Mouse (Mus musculus) megakaryocyte, embryonic 14.5 days (primary cell): ENCODE measurements around the gene Reg3d. TPM values are rescaled to one million over a fixed set of nuclear protein-coding genes. Genes with fewer than 3 reads are reported as not detected.
"Not testable (repeated sequence)": the region's sequence is repeated elsewhere in the genome, so short reads cannot be mapped to it uniquely, and the experiment has no call there.

Experiments
- H3K27me3 ChIP-seq: replicated peaks from 2 replicates; pipeline ENCODE3; 2012; ENCODE audit warnings: inconsistent platforms
- H3K36me3 ChIP-seq: replicated peaks from 2 replicates; pipeline ENCODE3; 2012; ENCODE audit warnings: low read length, inconsistent platforms, mixed read lengths
- H3K4me1 ChIP-seq: 2 replicates; pipeline ENCODE4 v1.6.1; 2012; ENCODE audit warnings: inconsistent platforms
- H3K4me3 ChIP-seq: replicated peaks from 2 replicates; pipeline ENCODE3; 2012; ENCODE audit warnings: moderate library complexity, mild to moderate bottlenecking, inconsistent platforms
- H3K9me3 ChIP-seq: 2 replicates; pipeline ENCODE4 v1.6.1; 2012; ENCODE audit warnings: inconsistent platforms
- FLI1 ChIP-seq: IDR thresholded peaks from 2 replicates; pipeline ENCODE4 v1.6.1; 2012; ENCODE audit warnings: low read length, inconsistent platforms, mixed read lengths
- GATA1 ChIP-seq: IDR thresholded peaks from 3 replicates; pipeline ENCODE4 v1.6.1; 2012; ENCODE audit warnings: mixed read lengths, low read length, inconsistent platforms, borderline replicate concordance
- polyA plus RNA-seq: library from polyadenylated mRNA; stranded (reverse); fragments of >175 nt; gene quantifications from 2 replicates; pipeline ENCODE4 v1.2.3, GENCODE M21; 2012; ENCODE audit warnings: low replicate concordance; ENCODE audit not compliant: insufficient read depth

The Reg3d gene
- not detected in 2 replicates for polyA plus RNA-seq

DNA sequence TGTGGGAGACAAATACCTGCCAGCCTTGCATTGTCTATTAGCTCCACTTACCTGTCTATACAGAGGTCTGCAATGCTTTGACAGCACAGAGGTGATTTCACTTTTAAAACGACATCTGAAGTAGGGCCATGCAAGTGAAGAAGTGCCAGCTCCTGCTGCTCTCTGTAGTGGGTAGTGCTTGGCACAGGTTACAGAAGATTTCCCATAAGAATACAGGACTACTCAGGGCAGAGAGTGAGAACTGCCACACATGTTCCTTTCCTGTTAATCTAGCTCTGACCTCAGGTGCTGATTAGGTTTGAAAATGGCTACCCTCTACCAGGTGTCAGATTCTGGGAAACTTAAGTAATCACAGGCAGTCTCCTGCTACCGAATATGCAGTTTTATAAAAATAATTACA is at the start of gene Reg3d:
TSS of gene Reg3d (minus strand) at position 101 of the 400 bp plus-strand sequence.
- H3K27me3 ChIP-seq: no peaks in the 10 kb centered on the region
- no peak for TF ChIP-seq GATA1
- TF ChIP-seq FLI1: no peak
- no peaks in the 10 kb centered on the region for H3K36me3 ChIP-seq
- H3K9me3 ChIP-seq: no peaks in the 10 kb centered on the region
- no peaks in the 10 kb centered on the region for H3K4me1 ChIP-seq
- H3K4me3 ChIP-seq: no peak within 1 kb of the TSS

DNA sequence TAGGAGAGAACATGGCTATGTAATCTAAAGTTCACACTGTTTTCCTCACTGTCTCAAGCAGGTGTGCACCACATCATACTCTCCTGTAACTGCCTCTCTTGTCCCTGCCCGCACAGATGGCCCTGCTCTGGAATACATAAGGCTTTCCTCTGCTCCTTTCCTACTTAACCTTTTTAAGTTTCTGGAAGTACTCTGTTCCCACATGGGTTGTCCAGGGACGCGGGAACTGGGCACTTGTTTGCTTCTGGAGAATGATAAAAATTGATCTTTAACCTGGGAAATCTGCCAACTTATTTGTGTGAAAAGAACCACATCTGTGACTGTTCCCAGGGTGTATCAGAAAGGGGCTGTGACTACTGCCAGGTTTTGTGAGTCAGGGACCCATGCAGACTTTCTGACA is 46.8 kb upstream of the Reg3d start:
- H3K4me1 ChIP-seq: no peaks in the 10 kb centered on the region
- no peak overlapping the region for H3K4me3 ChIP-seq
- H3K27me3 ChIP-seq: no peaks in the 10 kb centered on the region
- TF ChIP-seq GATA1: no peak
- no peak for TF ChIP-seq FLI1
- 0 out of 2 replicates have a peak, but pooled peaks cover 2% of the 10 kb centered on the region for H3K9me3 ChIP-seq
- H3K36me3 ChIP-seq: no peaks in the 10 kb centered on the region

DNA sequence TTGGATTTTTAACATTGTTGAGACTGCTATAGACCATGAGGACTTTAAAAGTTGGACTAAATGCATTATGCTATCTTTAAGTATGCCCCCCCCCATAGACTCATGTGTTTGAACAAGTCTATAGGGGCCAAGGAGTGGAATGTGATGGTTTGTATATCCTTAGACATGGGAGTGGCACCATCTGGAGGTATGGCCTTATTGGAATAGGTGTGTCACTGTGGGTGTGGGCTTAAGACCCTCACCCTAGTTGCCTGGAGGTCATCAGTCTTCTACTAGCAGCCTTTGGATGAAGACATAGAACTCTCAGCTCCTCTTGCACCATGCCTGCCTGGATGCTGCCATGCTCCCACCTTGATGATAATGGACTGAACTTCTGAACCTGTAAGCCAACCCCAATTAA is 43.7 kb upstream of the Reg3d start, which contains the start of gene Reg1:
TSS of gene Reg1 (plus strand) at position 301 of the 400 bp plus-strand sequence.
- H3K9me3 ChIP-seq, H3K4me3 ChIP-seq, H3K36me3 ChIP-seq, H3K4me1 ChIP-seq, H3K27me3 ChIP-seq: not testable (repeated sequence)

- H3K9me3 ChIP-seq, H3K36me3 ChIP-seq, H3K27me3 ChIP-seq, H3K4me3 ChIP-seq, H3K4me1 ChIP-seq: not testable (repeated sequence)
These were observed 16.7 kb upstream of the Reg3d start, which contains the start of gene Reg2 for GRCm38 (mm10) chr6:78395323-78395722. TSS of gene Reg2 (plus strand) at chr6:78395623.

- Histone ChIP-seq H3K27me3 (no peaks in the 10 kb centered on the region), H3K4me3 (no peak overlapping the region), H3K9me3 (no peaks in the 10 kb centered on the region), H3K36me3 (no peaks in the 10 kb centered on the region), H3K4me1 (no peaks in the 10 kb centered on the region)
- TF ChIP-seq GATA1 (no peak), FLI1 (no peak)
These were observed 6.9 kb upstream of the Reg3d start for GRCm38 (mm10) chr6:78385609-78386008.

DNA sequence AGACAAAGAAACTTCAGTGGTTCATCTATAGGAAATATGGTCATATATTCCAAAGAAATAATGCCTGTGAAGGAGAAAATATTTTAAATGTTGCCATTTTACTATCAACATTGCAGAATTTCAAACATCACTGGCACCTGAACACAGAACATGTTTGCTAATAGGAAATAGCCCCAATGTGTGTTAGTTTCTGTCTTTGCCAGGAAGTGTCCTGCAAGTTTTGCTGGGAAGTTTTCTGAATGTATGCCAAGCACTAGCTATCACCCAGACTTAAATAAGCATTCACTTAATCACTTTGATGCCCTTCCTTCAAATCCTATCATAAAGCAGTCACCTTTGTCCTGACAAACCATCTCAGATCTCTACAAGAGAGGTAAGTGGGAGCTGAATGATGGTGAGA is 1.7 kb upstream of the Reg3d start, which contains the start of gene Reg3a:
TSS of gene Reg3a (plus strand) at position 301 of the 400 bp plus-strand sequence.
- Histone ChIP-seq H3K27me3 (no peaks in the 10 kb centered on the region), H3K36me3 (no peaks in the 10 kb centered on the region), H3K9me3 (no peaks in the 10 kb centered on the region), H3K4me1 (no peaks in the 10 kb centered on the region), H3K4me3 (no peak within 1 kb of the TSS)
- no peak for TF ChIP-seq FLI1
- TF ChIP-seq GATA1: no peak

DNA sequence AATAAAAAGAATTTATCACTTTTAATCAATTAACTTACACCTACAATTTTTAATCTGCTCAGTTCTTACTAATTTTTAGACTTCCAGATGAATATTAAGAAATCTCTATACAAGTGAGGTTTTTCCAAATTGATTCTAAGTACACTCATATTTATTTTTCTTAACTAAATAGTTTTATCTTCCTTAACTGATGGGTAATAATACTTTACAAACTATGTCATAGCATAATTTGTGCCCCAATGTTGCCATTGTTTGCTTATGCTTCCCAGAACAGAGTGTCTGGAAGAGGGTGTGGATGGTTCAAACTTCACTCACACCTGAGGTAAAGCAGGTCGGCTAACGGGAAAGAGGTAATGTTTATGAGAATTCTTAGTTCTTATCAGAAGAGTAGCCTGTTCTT is 8.3 kb downstream of the Reg3d start, which contains the start of gene Reg3b:
TSS of gene Reg3b (plus strand) at position 301 of the 400 bp plus-strand sequence.
- no peaks in the 10 kb centered on the region for H3K9me3 ChIP-seq
- TF ChIP-seq GATA1 (no peak), FLI1 (no peak)
- H3K36me3 ChIP-seq: no peaks in the 10 kb centered on the region
- H3K4me3 ChIP-seq: no peak within 1 kb of the TSS
- no peaks in the 10 kb centered on the region for H3K4me1 ChIP-seq
- H3K27me3 ChIP-seq: no peaks in the 10 kb centered on the region

- no peaks in the 10 kb centered on the region for H3K9me3 ChIP-seq
- H3K36me3 ChIP-seq: no peaks in the 10 kb centered on the region
- no peaks in the 10 kb centered on the region for H3K27me3 ChIP-seq
- H3K4me3 ChIP-seq: no peak overlapping the region
- H3K4me1 ChIP-seq: no peaks in the 10 kb centered on the region
- no peak for TF ChIP-seq GATA1
- TF ChIP-seq FLI1: no peak
These were observed 16.6 kb downstream of the Reg3d start for GRCm38 (mm10) chr6:78361971-78362563.

DNA sequence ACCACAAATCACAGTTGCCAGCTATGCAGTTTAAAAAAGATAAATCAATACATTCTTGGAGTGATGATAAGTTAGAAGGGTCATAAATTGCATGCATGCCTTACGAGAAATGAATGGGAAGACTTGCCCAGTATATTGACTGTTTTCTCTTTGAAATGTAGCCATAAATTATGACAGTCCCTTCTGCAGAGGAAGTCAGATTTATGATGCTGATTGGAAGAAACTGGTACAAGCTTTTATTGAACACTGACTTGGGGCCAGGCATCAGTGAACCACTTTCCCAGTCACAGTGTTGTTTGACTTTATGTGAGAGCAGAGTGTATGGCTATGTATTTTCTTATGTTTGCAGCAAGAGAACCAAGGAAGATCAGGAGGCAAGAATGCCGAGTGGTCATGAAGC is 37.0 kb downstream of the Reg3d start:
- H3K27me3 ChIP-seq: no peaks in the 10 kb centered on the region
- TF ChIP-seq FLI1 (no peak), GATA1 (no peak)
- no peak overlapping the region for H3K4me3 ChIP-seq
- H3K9me3 ChIP-seq: no peaks in the 10 kb centered on the region
- no peaks in the 10 kb centered on the region for H3K4me1 ChIP-seq
- no peaks in the 10 kb centered on the region for H3K36me3 ChIP-seq

DNA sequence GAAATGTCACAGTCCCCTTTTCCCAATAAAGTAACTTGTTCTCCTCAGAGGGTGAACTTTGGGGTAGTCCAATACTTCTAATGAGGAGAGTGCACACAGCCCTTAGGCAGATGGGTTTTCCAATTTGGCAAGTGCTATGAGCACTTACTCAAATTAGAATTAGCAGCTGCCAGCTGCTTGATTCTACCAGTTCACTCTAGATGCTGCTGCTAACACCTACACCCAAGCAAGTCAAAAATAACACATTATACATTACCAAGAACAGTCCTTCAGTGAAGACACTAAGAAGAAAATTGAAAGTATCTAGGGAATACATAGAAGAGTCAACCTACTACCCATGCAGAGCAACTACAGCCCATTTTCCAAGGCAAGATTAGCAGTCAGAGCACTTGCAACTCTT is 38.4 kb downstream of the Reg3d start:
- H3K9me3 ChIP-seq: no peaks in the 10 kb centered on the region
- H3K4me3 ChIP-seq: no peak overlapping the region
- H3K4me1 ChIP-seq: no peaks in the 10 kb centered on the region
- no peaks in the 10 kb centered on the region for H3K36me3 ChIP-seq
- H3K27me3 ChIP-seq: no peaks in the 10 kb centered on the region
- TF ChIP-seq GATA1 (no peak), FLI1 (no peak)
